Mouse (Mus musculus): ENCODE results near the gene Pias4. TPM values are rescaled to one million over a fixed set of nuclear protein-coding genes. Genes with fewer than 3 reads are reported as not detected.

The Pias4 gene
- polyA plus RNA-seq, 1 experiment from 2014 or later, result 20.9 TPM

DNA sequence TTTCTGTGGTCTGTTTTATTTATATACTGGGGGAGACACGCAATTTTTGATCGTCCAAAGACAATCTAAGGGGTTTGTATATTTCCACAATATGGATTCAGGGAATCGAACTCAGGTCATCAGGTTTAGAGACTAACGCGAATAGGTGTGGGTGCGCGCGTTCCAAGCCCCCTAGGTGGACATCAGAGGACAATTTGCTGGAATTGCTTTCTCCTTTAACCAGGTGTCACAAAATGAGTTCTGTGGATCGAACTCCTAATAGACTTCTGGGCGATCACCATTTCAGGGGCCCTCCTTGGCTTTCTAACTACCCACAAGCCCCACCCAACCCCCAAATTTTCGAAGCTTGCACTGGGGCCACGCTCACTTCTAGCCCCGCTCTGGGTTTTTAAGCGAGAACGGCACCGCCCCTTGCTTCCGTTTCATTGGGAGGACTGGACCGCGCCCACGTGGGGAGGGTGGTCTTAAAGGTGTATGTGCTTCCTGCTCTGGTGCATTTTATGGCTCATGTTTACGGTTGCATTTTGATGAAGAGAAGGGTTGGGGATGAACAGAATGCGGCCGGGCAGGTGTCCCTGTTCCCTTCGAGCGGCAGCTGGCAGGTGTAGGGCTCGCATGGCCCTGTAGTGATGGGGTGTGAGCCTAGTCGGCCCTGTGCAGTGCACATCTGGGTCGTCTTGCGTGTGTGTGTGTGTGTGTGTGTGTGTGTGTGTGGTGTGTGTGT lies 960 bp upstream of the Pias4 start:
- no peaks in the 10 kb centered on the region for H3K4me1 ChIP-seq (replicated peaks; ENCODE audit: control insufficient read depth, insufficient read depth)
- WGBS, result under 1% methylated on average over 29 of the region's 29 CpGs
- ATAC-seq (ENCODE audit: low FRiP score, low TSS enrichment), result peak; percentile 55
- H3K4me2 ChIP-seq (replicated peaks; ENCODE audit: low read depth), result peak overlapping the region; percentile 75
- DNase-seq (ENCODE audit: low spot score), result peak; percentile 90
- H3K27ac ChIP-seq (replicated peaks), result peak overlapping the region; percentile 87
- no peaks in the 10 kb centered on the region for H3K9me3 ChIP-seq (ENCODE audit: control insufficient read depth, low read length)
- peak overlapping the region; percentile 55 for H3K9ac ChIP-seq (ENCODE audit: low read length)
- no peaks in the 10 kb centered on the region for H3K27me3 ChIP-seq (ENCODE audit: control insufficient read depth, insufficient read depth, low read length)
- H3K4me3 ChIP-seq (ENCODE audit: low read depth, low read length), result peak overlapping the region; percentile 42
- H3K36me3 ChIP-seq (ENCODE audit: control insufficient read depth, insufficient read depth, low read length), result peaks cover 1% of the 10 kb centered on the region; the same call in 1 of the 2 replicates
- no peak for TF ChIP-seq EP300 (optimal IDR thresholded peaks at IDR 0.05)
- no peak for TF ChIP-seq CTCF (IDR thresholded peaks at IDR 0.05; ENCODE audit: low read depth)

DNA sequence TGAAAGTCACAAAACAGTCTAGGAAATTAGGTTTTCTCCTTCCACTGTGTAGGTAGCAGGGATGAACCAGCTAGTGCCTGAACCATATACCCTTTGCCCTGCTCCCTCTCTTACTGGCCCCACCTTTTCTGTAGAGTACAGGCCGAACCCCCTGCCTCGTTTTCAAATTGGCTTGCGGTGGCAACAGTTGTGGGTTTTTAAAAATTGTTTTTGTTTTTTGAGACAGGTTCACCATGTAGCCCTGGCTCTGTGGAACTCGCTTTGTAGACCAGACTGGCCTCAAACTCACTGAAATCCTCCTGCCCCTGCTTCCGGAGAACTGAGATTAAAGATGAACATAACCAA lies 336 bp upstream of the Pias4 start:
- Histone ChIP-seq H3K4me2 (replicated peaks; ENCODE audit: low read depth) (peak overlapping the region; percentile 75), H3K9ac (ENCODE audit: low read length) (0 out of 2 replicates have a peak overlapping the region, but pooled peaks have one; percentile 9), H3K4me1 (replicated peaks; ENCODE audit: control insufficient read depth, insufficient read depth) (no peaks in the 10 kb centered on the region), H3K27me3 (ENCODE audit: control insufficient read depth, insufficient read depth, low read length) (no peaks in the 10 kb centered on the region), H3K27ac (replicated peaks) (peak overlapping the region; percentile 87), H3K36me3 (ENCODE audit: control insufficient read depth, insufficient read depth, low read length) (peaks cover 7% of the 10 kb centered on the region; the same call in 1 of the 2 replicates), H3K9me3 (ENCODE audit: control insufficient read depth, low read length) (no peaks in the 10 kb centered on the region), H3K4me3 (ENCODE audit: low read depth, low read length) (peak overlapping the region; percentile 42)
- 8% methylated on average over 5 of the region's 5 CpGs for WGBS
- TF ChIP-seq CTCF (IDR thresholded peaks at IDR 0.05; ENCODE audit: low read depth), result no peak
- TF ChIP-seq EP300 (optimal IDR thresholded peaks at IDR 0.05), result no peak
- DNase-seq (ENCODE audit: low spot score) (no peak), ATAC-seq (ENCODE audit: low FRiP score, low TSS enrichment) (peak; percentile 48)

DNA sequence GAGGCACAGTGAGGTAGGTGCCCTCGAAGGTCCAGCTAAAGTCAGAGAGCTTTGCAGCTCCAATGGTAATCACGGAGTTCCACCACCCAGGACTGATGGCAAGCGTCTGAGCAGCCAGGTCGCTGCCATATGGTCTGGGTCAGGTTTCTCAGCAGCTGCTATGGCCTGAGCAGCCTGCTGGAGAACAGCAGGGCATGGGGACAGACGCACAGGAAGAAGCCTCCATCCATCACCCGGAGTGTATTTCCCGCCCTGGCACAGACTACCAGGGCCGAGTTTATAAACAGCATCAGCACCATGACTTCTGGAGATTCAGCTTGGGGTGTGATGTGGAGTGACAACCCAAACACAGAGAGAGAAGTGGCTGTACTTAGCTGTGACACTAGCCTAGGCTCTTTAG lies 2.6 kb downstream of the Pias4 start:
- Histone ChIP-seq H3K36me3 (ENCODE audit: control insufficient read depth, insufficient read depth, low read length) (peaks cover 11% of the 10 kb centered on the region; the same call in 1 of the 2 replicates), H3K4me1 (replicated peaks; ENCODE audit: control insufficient read depth, insufficient read depth) (no peaks in the 10 kb centered on the region), H3K9me3 (ENCODE audit: control insufficient read depth, low read length) (no peaks in the 10 kb centered on the region), H3K27ac (replicated peaks) (no peak overlapping the region), H3K9ac (ENCODE audit: low read length) (no peak overlapping the region), H3K4me2 (replicated peaks; ENCODE audit: low read depth) (no peak overlapping the region), H3K4me3 (ENCODE audit: low read depth, low read length) (no peak overlapping the region), H3K27me3 (ENCODE audit: control insufficient read depth, insufficient read depth, low read length) (no peaks in the 10 kb centered on the region)
- TF ChIP-seq CTCF (IDR thresholded peaks at IDR 0.05; ENCODE audit: low read depth) (no peak), EP300 (optimal IDR thresholded peaks at IDR 0.05) (no peak)
- no peak for ATAC-seq (ENCODE audit: low FRiP score, low TSS enrichment)
- DNase-seq (ENCODE audit: low spot score), result no peak
- 68% methylated on average over 8 of the region's 8 CpGs for WGBS

DNA sequence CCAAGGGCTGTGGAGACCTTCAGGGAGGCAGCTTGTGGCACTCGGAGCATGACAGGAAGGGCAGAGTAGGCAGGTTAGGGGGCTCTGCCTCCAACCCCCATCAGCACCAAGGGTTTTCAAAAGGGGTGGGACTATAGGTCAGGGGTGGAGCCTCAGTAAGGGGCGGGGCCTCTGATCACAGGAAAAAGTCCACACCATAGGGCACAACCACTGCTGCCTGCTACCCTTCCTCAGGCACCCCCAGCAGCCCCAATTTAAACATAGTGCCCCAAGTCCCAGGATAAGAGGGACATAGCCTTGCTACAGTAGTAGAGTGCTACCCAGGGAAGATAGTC lies 5.4 kb downstream of the Pias4 start:
- 64% methylated on average over 2 of the region's 2 CpGs for WGBS
- TF ChIP-seq EP300 (optimal IDR thresholded peaks at IDR 0.05) (no peak), CTCF (IDR thresholded peaks at IDR 0.05; ENCODE audit: low read depth) (no peak)

DNA sequence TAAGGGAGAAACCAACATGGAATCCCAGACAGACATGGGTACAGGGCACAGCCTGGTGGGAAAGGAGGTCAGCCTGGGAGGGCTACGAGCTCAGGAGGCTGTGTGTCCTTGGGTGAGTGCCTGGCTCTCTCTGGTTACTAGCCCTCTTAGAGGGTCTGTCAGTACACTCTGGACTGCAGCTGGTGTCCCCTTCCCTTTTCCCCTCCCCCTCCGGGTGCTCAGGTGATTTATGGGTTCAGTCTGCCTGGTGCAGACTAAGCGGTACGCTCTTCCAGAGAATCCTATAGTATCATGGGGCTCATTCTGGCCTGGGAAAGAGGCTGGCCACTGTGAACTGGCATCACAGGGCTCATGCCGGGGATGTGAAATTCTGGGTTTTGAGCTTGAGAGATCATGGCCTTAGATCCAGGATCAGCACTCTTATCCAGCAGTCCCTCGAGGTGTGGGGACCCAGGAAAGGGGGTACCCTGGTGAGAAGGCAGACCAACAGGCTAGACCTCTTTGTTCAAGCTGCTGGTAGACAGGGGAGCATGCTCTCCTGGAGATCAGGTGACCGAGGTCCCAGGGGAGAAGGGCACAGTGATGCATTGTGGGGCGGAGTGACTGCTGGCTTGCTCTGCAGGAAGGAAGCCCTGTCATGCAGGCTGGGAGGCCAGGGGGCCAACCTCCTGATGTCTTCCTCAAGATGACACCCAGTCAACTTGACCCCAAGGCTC lies 6.0 kb downstream of the Pias4 start:
- DNase-seq (ENCODE audit: low spot score) (no peak), ATAC-seq (ENCODE audit: low FRiP score, low TSS enrichment) (no peak)
- TF ChIP-seq CTCF (IDR thresholded peaks at IDR 0.05; ENCODE audit: low read depth) (no peak), EP300 (optimal IDR thresholded peaks at IDR 0.05) (no peak)
- H3K4me2 ChIP-seq (replicated peaks; ENCODE audit: low read depth), result no peak overlapping the region
- WGBS, result 74% methylated on average over 8 of the region's 8 CpGs
- no peaks in the 10 kb centered on the region for H3K27me3 ChIP-seq (ENCODE audit: control insufficient read depth, insufficient read depth, low read length)
- H3K36me3 ChIP-seq (ENCODE audit: control insufficient read depth, insufficient read depth, low read length), result peaks cover 19% of the 10 kb centered on the region; the same call in 1 of the 2 replicates
- no peak overlapping the region for H3K27ac ChIP-seq (replicated peaks)
- H3K9me3 ChIP-seq (ENCODE audit: control insufficient read depth, low read length), result no peaks in the 10 kb centered on the region
- H3K4me1 ChIP-seq (replicated peaks; ENCODE audit: control insufficient read depth, insufficient read depth), result no peaks in the 10 kb centered on the region
- no peak overlapping the region for H3K4me3 ChIP-seq (ENCODE audit: low read depth, low read length)
- H3K9ac ChIP-seq (ENCODE audit: low read length), result no peak overlapping the region

More for the DNA sequence above, 5.4 kb downstream of the Pias4 start:
- no peak for ATAC-seq (ENCODE audit: low FRiP score, low TSS enrichment)
- no peak for DNase-seq (ENCODE audit: low spot score)
- Histone ChIP-seq H3K27ac (replicated peaks) (no peak overlapping the region), H3K9me3 (ENCODE audit: control insufficient read depth, low read length) (no peaks in the 10 kb centered on the region), H3K4me2 (replicated peaks; ENCODE audit: low read depth) (no peak overlapping the region), H3K36me3 (ENCODE audit: control insufficient read depth, insufficient read depth, low read length) (peaks cover 16% of the 10 kb centered on the region; the same call in 1 of the 2 replicates), H3K27me3 (ENCODE audit: control insufficient read depth, insufficient read depth, low read length) (no peaks in the 10 kb centered on the region), H3K9ac (ENCODE audit: low read length) (no peak overlapping the region), H3K4me3 (ENCODE audit: low read depth, low read length) (no peak overlapping the region), H3K4me1 (replicated peaks; ENCODE audit: control insufficient read depth, insufficient read depth) (no peaks in the 10 kb centered on the region)

DNA sequence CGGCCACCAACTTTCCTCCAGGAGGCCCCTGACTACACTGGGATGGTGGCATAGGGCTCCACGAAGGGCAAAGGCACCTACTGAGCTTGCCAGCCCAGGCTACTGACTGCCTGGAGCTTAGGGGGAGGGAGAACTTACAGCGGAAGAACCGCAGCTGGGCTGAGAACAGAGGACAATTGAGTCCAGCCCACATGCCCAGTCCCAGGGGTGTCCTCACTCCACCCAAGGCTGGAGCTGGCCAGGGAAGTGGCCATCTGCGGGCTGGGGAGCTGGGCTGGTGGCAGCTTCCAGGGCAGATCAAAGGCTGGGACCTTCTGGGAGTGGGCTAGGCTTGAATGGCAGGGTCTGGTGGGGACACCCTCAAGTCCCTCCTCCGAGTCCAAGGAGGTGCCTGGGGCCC lies 13.0 kb downstream of the Pias4 start:
- Histone ChIP-seq H3K4me3 (ENCODE audit: low read depth, low read length) (no peak overlapping the region), H3K36me3 (ENCODE audit: control insufficient read depth, insufficient read depth, low read length) (peaks cover 34% of the 10 kb centered on the region), H3K27ac (replicated peaks) (0 out of 2 replicates have a peak overlapping the region, but pooled peaks have one; percentile 18), H3K9me3 (ENCODE audit: control insufficient read depth, low read length) (no peaks in the 10 kb centered on the region), H3K4me2 (replicated peaks; ENCODE audit: low read depth) (no peak overlapping the region), H3K27me3 (ENCODE audit: control insufficient read depth, insufficient read depth, low read length) (no peaks in the 10 kb centered on the region), H3K9ac (ENCODE audit: low read length) (0 out of 2 replicates have a peak overlapping the region, but pooled peaks have one; percentile 13), H3K4me1 (replicated peaks; ENCODE audit: control insufficient read depth, insufficient read depth) (no peaks in the 10 kb centered on the region)
- DNase-seq (ENCODE audit: low spot score), result no peak
- ATAC-seq (ENCODE audit: low FRiP score, low TSS enrichment), result no peak
- TF ChIP-seq EP300 (optimal IDR thresholded peaks at IDR 0.05) (no peak), CTCF (IDR thresholded peaks at IDR 0.05; ENCODE audit: low read depth) (no peak)
- WGBS, result 64% methylated on average over 6 of the region's 6 CpGs

Measured in stomach, postnatal 0 days (tissue).